Mouse (Mus musculus) MEL (cell line): ENCODE data around the gene Prss48. TPM values are rescaled to one million over a fixed set of nuclear protein-coding genes. Genes with fewer than 3 reads are reported as not detected.

Experiments
- DNase-seq: peaks from one replicate; pipeline ENCODE4 v3.0.0; 2011; ENCODE audit warnings: low read depth, low spot score
- H3K27ac ChIP-seq: 2 replicates; pipeline ENCODE4 v1.5.1; 2012; ENCODE audit warnings: low read depth, mild to moderate bottlenecking, control low read depth, low read length, moderate library complexity; ENCODE audit not compliant: control insufficient read depth
- H3K27me3 ChIP-seq, 2 experiments: fragments of 150-350 bp in 1 of 2; sonication (generic) in 1 of 2; 2 replicates each; pipeline ENCODE4 v1.6.1; 2012; ENCODE audit warnings: low read length in 2 of 2, mild to moderate bottlenecking in 2 of 2, improper control_type of control experiment in 1 of 2, moderate library complexity in 1 of 2; ENCODE audit not compliant: insufficient read depth in 2 of 2, control insufficient read depth in 1 of 2
- H3K36me3 ChIP-seq, 2 experiments: 2 replicates each; pipeline ENCODE4 v1.6.1; 2012 to 2014; ENCODE audit warnings: low read length in 2 of 2, improper control_type of control experiment in 1 of 2, inconsistent platforms in 1 of 2, mild to moderate bottlenecking in 1 of 2; ENCODE audit not compliant: insufficient read depth in 2 of 2, control insufficient read depth in 1 of 2
- H3K4me1 ChIP-seq, 2 experiments: fragments of 150-350 bp in 1 of 2; sonication (generic) in 1 of 2; 2 replicates each; pipeline ENCODE4 v1.6.1; 2012; ENCODE audit warnings: low read length in 2 of 2, improper control_type of control experiment in 1 of 2, mild to moderate bottlenecking in 1 of 2; ENCODE audit not compliant: insufficient read depth in 2 of 2, control insufficient read depth in 1 of 2
- H3K4me3 ChIP-seq, 2 experiments: fragments of 150-350 bp in 1 of 2; sonication (generic) in 1 of 2; 2 replicates each; pipeline ENCODE4 v1.5.1; 2012; ENCODE audit warnings: low read depth in 2 of 2, low read length in 2 of 2, mild to moderate bottlenecking in 2 of 2, moderate library complexity in 2 of 2, control low read depth in 1 of 2, improper control_type of control experiment in 1 of 2; ENCODE audit not compliant: control insufficient read depth in 1 of 2, insufficient read depth in 1 of 2
- H3K79me2 ChIP-seq: 2 replicates; pipeline ENCODE4 v1.6.1; 2012; ENCODE audit warnings: mild to moderate bottlenecking, low read length, moderate library complexity; ENCODE audit not compliant: control insufficient read depth, poor library complexity, insufficient read depth
- H3K9ac ChIP-seq: 2 replicates; pipeline ENCODE4 v1.6.1; 2012; ENCODE audit warnings: low read depth, mild to moderate bottlenecking, control low read depth, low read length, moderate library complexity; ENCODE audit not compliant: control insufficient read depth, poor library complexity, severe bottlenecking
- H3K9me3 ChIP-seq: fragments of 150-350 bp; sonication (generic); replicated peaks from 2 replicates; pipeline ENCODE4 v1.6.1; 2012; ENCODE audit warnings: mild to moderate bottlenecking, low read length, improper control_type of control experiment, moderate library complexity; ENCODE audit not compliant: insufficient read depth
- CHD1 ChIP-seq: IDR thresholded peaks from 2 replicates; pipeline ENCODE4 v1.6.1; 2012; ENCODE audit warnings: low read depth, mild to moderate bottlenecking, inconsistent platforms, low read length, improper control_type of control experiment
- CTCF ChIP-seq, 3 experiments: IDR thresholded peaks in 2 of 3; conservative IDR thresholded peaks in 1 of 3; 2 replicates each; pipeline ENCODE4 v1.5.1; 2011 to 2012; ENCODE audit warnings: low read length in 3 of 3, low read depth in 2 of 3, mild to moderate bottlenecking in 2 of 3, improper control_type of control experiment in 1 of 3, inconsistent platforms in 1 of 3, mixed read lengths in 1 of 3, moderate library complexity in 1 of 3; ENCODE audit not compliant: control insufficient read depth in 1 of 3, insufficient read depth in 1 of 3, poor library complexity in 1 of 3, severe bottlenecking in 1 of 3
- E2F4 ChIP-seq: IDR thresholded peaks from 2 replicates; pipeline ENCODE4 v1.6.1; 2011; ENCODE audit warnings: low read depth, low read length, improper control_type of control experiment, borderline replicate concordance
- ETS1 ChIP-seq: IDR thresholded peaks from 2 replicates; pipeline ENCODE4 v1.6.1; 2012; ENCODE audit warnings: low read depth, mild to moderate bottlenecking, inconsistent platforms, low read length, improper control_type of control experiment, moderate library complexity
- JUND ChIP-seq: IDR thresholded peaks from 2 replicates; pipeline ENCODE4 v1.6.1; 2011; ENCODE audit warnings: low read depth, mild to moderate bottlenecking, improper control_type of control experiment, low read length
- KAT2A ChIP-seq: conservative IDR thresholded peaks from 2 replicates; pipeline ENCODE4 v1.6.1; 2012; ENCODE audit warnings: low read depth, low read length, improper control_type of control experiment, inconsistent platforms
- MAX ChIP-seq: IDR thresholded peaks from 2 replicates; pipeline ENCODE4 v1.6.1; 2011; ENCODE audit warnings: low read length, improper control_type of control experiment
- MAZ ChIP-seq: IDR thresholded peaks from 2 replicates; pipeline ENCODE4 v1.6.1; 2012; ENCODE audit warnings: low read depth, mild to moderate bottlenecking, inconsistent platforms, low read length, improper control_type of control experiment
- MXI1 ChIP-seq: IDR thresholded peaks from 2 replicates; pipeline ENCODE4 v1.6.1; 2011; ENCODE audit warnings: mild to moderate bottlenecking, low read depth, low read length, improper control_type of control experiment
- NRF1 ChIP-seq: IDR thresholded peaks from 2 replicates; pipeline ENCODE4 v1.6.1; 2014; ENCODE audit warnings: low read depth, mild to moderate bottlenecking, inconsistent platforms, low read length, improper control_type of control experiment, moderate library complexity; ENCODE audit not compliant: poor library complexity, insufficient read depth, severe bottlenecking
- POLR2A ChIP-seq, 2 experiments: IDR thresholded peaks; 2 replicates each; pipeline ENCODE4 v1.6.1; 2011 to 2012; ENCODE audit warnings: low read length in 2 of 2, mild to moderate bottlenecking in 2 of 2, control low read depth in 1 of 2, improper control_type of control experiment in 1 of 2, low read depth in 1 of 2, moderate library complexity in 1 of 2; ENCODE audit not compliant: control insufficient read depth in 1 of 2, insufficient read depth in 1 of 2, poor library complexity in 1 of 2
- POLR2AphosphoS5 ChIP-seq: IDR thresholded peaks from 2 replicates; pipeline ENCODE4 v1.6.1; 2012; ENCODE audit warnings: low read depth, borderline replicate concordance, mild to moderate bottlenecking, inconsistent platforms, low read length, moderate library complexity, mixed read lengths
- TCF12 ChIP-seq: IDR thresholded peaks from 2 replicates; pipeline ENCODE4 v1.6.1; 2014; ENCODE audit warnings: low read depth, mild to moderate bottlenecking, inconsistent platforms, low read length, improper control_type of control experiment, moderate library complexity
- USF1 ChIP-seq: IDR thresholded peaks from 2 replicates; pipeline ENCODE4 v1.6.1; 2014; ENCODE audit warnings: low read depth, mild to moderate bottlenecking, inconsistent platforms, low read length, improper control_type of control experiment, moderate library complexity
- ZKSCAN1 ChIP-seq: IDR thresholded peaks from 2 replicates; pipeline ENCODE4 v1.6.1; 2012; ENCODE audit warnings: low read depth, mild to moderate bottlenecking, inconsistent platforms, low read length, improper control_type of control experiment, moderate library complexity
- polyA plus RNA-seq, 2 experiments: library from polyadenylated mRNA; stranded (reverse) in 1 of 2; unstranded in 1 of 2; fragments of >175 nt in 1 of 2; fragments of >200 nt in 1 of 2; gene quantifications; 2 replicates each; pipeline versions ENCODE4 v1.2.1 to v1.2.4; 2012; ENCODE audit warnings: low replicate concordance in 2 of 2, low read depth in 1 of 2; ENCODE audit not compliant: insufficient read length in 2 of 2, insufficient read depth in 1 of 2, missing spikeins in 1 of 2
- total RNA-seq: library from RNA; depleted of rRNA; stranded (reverse); fragments of 300-350 nt; gene quantifications from 2 replicates; pipeline ENCODE4 v1.2.3, GENCODE M21; 2012

Gene Prss48
- total and polyA plus RNA-seq, 3 experiments, result not detected

DNA sequence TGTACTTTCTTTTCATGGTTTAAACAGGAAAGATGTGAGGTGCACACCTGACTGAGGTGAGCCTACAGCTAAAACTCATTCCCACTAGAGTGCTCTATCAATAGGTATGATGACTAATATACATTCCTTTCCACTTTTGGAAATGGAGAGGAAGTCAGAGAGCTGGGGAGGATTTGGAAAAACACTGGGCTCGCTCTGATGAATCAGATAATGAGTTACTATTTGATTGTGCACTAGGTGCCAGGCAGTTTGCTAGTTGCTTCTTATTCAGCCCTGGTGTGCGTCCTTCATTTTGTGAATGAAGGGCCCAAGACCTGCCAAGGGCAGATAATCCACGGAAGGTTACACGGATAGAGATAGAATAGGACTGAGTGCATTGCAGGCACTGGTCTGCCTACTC is 22.3 kb downstream of the Prss48 start:
- TF ChIP-seq ETS1, result no peak
- no peak for TF ChIP-seq USF1
- TF ChIP-seq CTCF (IDR thresholded peaks at IDR 0.05 in 2 of 3, conservative IDR thresholded peaks at IDR 0.05 in 1 of 3; ENCODE audit: control insufficient read depth in 1 of 3, insufficient read depth in 1 of 3, low read depth in 2 of 3, low read length in 3 of 3, poor library complexity in 1 of 3, severe bottlenecking in 1 of 3), result no peak
- no peak for TF ChIP-seq JUND
- Histone ChIP-seq H3K4me1 (no peaks in the 10 kb centered on the region), H3K27ac (no peak overlapping the region), H3K27me3 (no peaks in the 10 kb centered on the region), H3K79me2 (no peaks in the 10 kb centered on the region), H3K9ac (no peak overlapping the region), H3K36me3 (no peaks in the 10 kb centered on the region), H3K9me3 (no peaks in the 10 kb centered on the region), H3K4me3 (no peak overlapping the region)
- no peak for DNase-seq

DNA sequence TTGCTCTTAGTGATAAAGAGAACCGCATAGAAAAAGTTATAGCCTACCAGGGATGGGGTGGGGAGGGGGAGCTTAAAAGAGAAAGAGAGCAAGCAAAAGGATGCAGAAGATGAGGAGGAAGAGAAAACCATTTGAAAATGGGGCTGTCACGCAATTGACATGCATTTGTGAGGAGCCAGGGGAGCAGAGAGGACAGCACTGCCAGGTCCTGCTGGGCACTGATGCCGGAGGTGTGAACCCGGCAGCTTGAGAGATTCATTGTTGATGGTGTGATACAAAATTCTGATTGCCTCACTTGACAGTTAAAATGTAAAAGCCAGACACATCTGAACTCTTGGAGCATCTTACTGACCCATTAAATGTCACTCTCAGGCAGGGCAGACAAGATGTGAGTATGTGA is 27.8 kb downstream of the Prss48 start:
- H3K9ac ChIP-seq, result no peak overlapping the region
- H3K4me1 ChIP-seq, result no peaks in the 10 kb centered on the region
- no peak for DNase-seq
- no peaks in the 10 kb centered on the region for H3K36me3 ChIP-seq
- no peak overlapping the region for H3K4me3 ChIP-seq
- H3K9me3 ChIP-seq, result no peaks in the 10 kb centered on the region
- TF ChIP-seq MAZ (no peak), MAX (no peak), MXI1 (no peak), POLR2A (IDR thresholded peaks at IDR 0.05; ENCODE audit: control insufficient read depth in 1 of 2, insufficient read depth in 1 of 2, low read depth in 1 of 2, low read length in 2 of 2, poor library complexity in 1 of 2) (no peak), CHD1 (no peak), KAT2A (no peak), CTCF (IDR thresholded peaks at IDR 0.05 in 2 of 3, conservative IDR thresholded peaks at IDR 0.05 in 1 of 3; ENCODE audit: control insufficient read depth in 1 of 3, insufficient read depth in 1 of 3, low read depth in 2 of 3, low read length in 3 of 3, poor library complexity in 1 of 3, severe bottlenecking in 1 of 3) (no peak), ZKSCAN1 (no peak), NRF1 (no peak), E2F4 (no peak), POLR2AphosphoS5 (no peak), TCF12 (no peak)
- H3K27ac ChIP-seq, result no peak overlapping the region
- no peaks in the 10 kb centered on the region for H3K27me3 ChIP-seq
- H3K79me2 ChIP-seq, result no peaks in the 10 kb centered on the region
